Mouse (Mus musculus) mesoderm, embryonic 11.5 days (tissue): ENCODE data around the gene Gh.
"Not testable (repeated sequence)": the region's sequence is repeated elsewhere in the genome, so short reads cannot be mapped to it uniquely, and the experiment has no call there.

Experiments used
- DNase-seq: peaks from one replicate; pipeline ENCODE4 v3.0.0-alpha.2; 2012; ENCODE audit warnings: low read depth, low spot score

The Gh gene

DNA sequence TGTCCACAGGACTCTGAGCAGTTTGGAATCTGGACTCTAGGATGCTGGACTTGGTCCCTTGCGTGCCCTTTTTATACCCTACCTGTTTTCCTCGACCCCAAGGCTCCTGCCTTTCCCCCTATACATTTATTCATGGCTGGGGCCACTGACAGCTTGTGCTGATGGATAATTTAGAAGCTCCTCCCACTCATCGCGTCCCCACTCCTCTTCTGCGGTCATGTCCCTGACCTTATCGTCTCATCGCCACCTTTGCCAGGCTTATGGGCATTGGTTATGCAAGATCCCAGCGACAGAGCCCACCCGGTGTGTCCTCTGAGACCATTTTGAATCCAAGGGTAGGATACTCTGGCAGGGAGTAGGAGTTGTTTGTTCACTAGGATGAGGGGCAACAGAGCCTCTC is at the start of gene Gh:
Gh (minus strand) TSS at position 101 of the 400 bp plus-strand sequence.
- DNase-seq: no peak

- DNase-seq: no peak
These were observed 49.6 kb upstream of the Gh start for GRCm38 (mm10) chr11:106351253-106351652.

GRCm38 (mm10) chr11:106350853-106351252 is 49.2 kb upstream of the Gh start:
- DNase-seq: no peak

DNA sequence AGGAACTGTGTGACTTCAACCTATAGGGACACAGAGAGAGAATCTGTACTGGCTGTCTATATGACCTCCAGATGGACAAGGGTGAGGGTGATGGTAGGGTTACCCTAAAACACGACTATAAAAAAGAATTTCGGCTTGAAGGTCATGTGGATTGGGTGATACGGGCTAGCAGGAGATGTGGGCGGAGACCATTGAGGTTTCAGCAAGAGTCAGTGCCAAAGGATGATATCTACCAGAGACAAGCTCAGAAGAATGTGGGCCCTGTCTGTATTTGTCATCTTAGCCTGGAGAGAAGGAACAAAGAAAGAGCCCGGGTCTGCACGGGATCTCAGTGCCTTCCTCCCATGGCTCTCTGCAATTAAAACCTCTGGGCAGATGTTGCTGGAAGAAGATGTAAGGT is 48.1 kb upstream of the Gh start:
- DNase-seq: no peak

DNA sequence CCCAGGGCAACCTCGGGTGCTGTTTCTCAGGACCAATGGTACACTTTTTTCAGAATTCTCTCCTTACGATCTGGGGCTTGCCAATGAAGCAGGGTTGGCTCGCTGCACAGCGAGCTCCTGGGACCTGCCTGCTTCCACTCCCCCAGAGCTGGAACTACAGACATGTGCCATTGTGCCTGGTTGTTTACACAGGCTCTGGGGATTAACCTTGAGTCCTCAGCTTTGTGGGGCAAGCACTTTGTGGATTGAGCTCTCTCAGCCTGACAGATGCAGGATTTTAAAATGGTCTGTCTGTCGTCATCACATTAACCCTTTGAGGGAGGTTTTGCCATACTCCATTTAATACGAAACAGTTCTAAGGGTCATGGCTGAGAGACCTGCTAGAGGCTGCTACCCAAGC is 43.2 kb upstream of the Gh start:
- no peak for DNase-seq

GRCm38 (mm10) chr11:106340990-106341520 is 39.4 kb upstream of the Gh start:
- DNase-seq: no peak

DNA sequence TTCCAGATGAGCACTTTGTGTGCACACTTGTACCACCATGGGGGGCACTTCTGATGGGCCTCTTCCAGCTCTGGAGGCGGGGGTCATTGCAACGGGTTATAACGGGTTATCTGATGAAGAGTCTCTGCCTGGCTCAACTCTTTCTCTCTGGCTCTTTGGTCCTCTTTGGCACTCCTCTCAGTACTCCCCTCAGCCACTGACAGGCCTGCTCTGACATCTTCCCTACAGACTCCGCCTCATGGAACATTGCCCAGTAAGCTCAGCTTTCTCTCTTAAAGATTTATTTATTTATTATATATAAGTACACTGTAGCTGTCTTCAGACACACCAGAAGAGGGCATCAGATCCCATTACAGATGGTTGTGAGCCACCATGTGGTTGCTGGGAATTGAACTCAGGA is 37.7 kb upstream of the Gh start:
- DNase-seq: not testable (repeated sequence)

GRCm38 (mm10) chr11:106338870-106339269 is 37.2 kb upstream of the Gh start:
- DNase-seq: no peak

DNA sequence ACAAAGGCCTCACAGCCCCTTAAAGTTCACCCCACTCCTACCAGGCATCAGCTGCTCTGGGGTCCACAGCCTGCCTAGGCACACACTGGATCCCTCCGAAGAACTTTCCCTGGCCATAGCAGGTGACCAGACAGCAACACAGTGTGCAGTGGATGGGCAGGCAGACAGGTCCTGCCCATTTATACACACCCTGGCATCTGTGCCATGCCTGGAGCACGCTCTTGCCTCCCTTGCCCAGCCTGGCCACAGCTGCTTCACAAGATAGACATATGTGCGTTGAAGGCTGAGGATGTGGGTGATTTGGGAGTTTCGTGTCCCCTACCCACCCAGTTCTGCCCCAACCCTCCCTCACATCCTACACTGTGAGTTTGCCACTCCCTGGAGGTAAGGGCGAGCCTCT is 36.4 kb upstream of the Gh start:
- no peak for DNase-seq

GRCm38 (mm10) chr11:106334066-106334465 is 32.4 kb upstream of the Gh start:
- no peak for DNase-seq

- DNase-seq: no peak
These were observed 30.8 kb upstream of the Gh start for GRCm38 (mm10) chr11:106332458-106332857.

GRCm38 (mm10) chr11:106329682-106330081 is 28.0 kb upstream of the Gh start:
- peak; percentile 19 for DNase-seq

DNA sequence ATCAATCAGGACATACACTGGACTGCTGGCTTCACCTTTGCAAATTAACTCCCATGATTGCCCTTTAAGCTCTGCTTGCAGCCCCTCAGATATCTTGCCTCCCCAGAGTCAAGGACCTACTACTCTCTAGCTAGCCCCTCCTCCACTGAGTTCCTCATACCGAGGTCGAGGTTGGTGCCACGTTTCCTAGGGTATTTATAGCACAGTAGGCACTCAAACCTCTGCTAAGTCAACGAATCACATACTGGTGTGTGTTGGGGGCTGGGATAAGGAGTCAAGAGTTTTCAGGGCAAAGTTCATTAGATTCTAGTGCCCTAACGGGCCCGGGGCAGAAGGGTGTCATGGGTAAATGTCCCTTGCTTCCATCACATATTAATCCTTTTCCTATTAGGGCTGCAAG is 27.5 kb upstream of the Gh start:
- no peak for DNase-seq

DNA sequence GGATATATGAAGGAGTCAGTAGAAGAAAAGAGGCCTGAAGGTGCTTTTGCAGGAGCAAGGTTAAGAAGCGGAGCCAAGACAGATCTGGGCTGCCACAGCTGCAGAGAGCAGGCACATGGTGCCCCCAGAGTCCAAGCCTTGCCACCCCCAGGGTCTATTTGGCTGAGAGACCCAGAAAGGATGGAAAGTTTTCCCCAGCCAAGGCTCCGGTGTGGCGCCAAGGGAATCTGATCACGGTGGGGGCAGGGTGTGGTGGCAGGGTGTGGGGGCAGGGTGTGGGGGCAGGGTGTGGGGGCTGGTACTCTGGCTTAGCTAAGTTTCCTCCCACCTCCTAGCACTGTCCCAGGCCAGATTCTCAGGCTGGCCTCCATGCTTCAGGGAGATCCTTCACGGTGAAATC is 26.9 kb upstream of the Gh start:
- no peak for DNase-seq

- DNase-seq: no peak
These were observed 24.8 kb upstream of the Gh start for GRCm38 (mm10) chr11:106326475-106326874.

GRCm38 (mm10) chr11:106325566-106326206 is 24.0 kb upstream of the Gh start:
- DNase-seq: peak; percentile 59

GRCm38 (mm10) chr11:106324858-106325257 is 23.2 kb upstream of the Gh start:
- DNase-seq: no peak

DNA sequence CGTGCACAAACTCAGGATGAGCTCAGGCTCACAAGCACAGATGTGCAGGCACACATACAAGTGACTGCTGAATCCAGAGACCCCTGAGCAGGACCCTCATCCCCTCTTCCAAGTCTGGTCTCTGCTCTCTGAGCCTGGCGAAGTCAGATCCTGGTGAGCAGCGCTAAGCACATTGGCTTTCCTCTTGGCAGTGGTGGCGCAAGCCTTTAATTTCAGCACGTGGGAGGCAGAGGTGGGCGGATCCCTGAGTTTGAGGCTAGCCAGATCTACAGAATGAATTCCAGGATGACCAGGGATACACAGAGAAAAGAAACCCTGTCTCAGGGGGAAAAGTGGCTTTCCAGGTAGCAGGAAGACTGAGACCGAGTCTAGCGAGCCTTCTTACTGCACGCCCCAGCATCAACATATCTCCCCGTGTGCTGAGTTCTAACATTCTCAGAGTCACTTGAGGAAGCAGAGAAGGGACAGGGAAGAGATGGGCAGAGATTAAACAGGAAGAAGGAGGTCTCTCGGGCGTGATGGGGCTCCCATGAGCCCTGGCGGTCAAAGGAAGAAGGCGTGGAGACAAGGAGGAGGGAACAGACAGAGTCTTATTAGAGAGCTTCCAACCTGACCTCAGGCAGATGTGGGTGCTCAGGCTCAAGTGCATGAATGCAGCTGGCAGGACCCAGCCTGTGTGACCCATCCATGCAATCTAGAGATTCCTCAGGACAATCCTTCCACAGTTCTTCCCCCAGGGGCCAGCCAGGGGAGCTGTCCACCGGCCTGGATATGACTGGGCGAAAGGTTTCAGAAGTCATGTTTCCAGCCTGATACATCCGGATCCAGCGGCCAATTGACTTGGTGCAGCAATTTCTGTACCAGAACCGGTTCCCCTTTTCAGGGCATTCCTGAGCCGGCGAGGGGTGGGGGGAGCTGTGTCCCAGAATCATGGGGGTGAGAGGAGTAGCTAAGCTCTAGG is 17.0 kb upstream of the Gh start:
- no peak for DNase-seq

GRCm38 (mm10) chr11:106317801-106318200 is 16.1 kb upstream of the Gh start:
- no peak for DNase-seq

DNA sequence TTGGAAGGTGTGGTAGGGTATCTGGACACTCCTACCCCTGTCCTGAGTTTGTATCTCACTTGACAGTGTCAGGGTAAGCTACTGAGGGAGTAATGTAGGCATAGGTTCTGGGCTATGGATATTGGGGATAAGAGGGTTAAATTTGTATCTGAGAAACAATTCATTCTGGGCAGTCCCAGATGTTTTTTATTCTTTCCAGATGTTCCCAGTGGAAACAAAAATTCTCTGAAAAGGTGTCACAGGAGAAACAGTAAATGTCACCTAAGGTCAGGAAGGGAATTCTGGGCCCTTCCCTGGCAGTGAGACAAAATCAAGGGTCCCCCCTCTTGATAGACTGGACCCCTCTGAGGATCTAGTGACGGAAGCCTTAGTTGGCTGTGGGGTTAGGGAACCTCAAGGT is 14.8 kb upstream of the Gh start:
- DNase-seq: peak; percentile 32

DNA sequence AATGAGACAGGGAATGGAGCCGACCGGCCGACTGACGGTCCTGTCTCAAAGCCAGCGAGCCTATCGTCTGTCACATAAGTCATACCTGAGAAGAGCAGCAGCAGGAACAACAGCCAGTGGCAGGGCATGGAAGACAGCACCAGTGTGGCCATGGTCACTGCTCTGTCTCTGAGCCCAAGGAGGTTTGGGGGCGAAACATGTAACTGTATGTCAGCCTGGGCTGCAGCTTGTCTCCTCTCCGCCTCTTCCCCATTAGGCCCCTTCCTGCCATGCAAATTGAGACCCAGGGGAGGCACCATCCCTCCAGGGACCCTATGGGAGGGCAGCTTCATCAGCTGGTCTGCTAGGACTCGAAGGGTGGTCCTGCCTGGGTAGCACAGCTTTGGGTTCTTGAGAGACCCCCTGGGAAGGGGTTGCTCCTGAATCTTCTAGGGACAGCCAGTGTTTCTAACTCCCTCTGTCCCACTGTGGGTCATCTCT is 12.7 kb upstream of the Gh start, which contains the start of gene Cd79b:
Cd79b (minus strand) TSS at position 430 of the 480 bp plus-strand sequence.
- DNase-seq: no peak

- no peak for DNase-seq
These were observed 11.9 kb upstream of the Gh start for GRCm38 (mm10) chr11:106313533-106313932.
